Mouse (Mus musculus): ENCODE data around the gene Alyref. TPM values are rescaled to one million over a fixed set of nuclear protein-coding genes. Genes with fewer than 3 reads are reported as not detected.
"Not testable (repeated sequence)": the region's sequence is repeated elsewhere in the genome, so short reads cannot be mapped to it uniquely, and the experiment has no call there.

The Alyref gene
- polyA plus RNA-seq, 1 experiment from 2014 or later = 149 TPM

DNA sequence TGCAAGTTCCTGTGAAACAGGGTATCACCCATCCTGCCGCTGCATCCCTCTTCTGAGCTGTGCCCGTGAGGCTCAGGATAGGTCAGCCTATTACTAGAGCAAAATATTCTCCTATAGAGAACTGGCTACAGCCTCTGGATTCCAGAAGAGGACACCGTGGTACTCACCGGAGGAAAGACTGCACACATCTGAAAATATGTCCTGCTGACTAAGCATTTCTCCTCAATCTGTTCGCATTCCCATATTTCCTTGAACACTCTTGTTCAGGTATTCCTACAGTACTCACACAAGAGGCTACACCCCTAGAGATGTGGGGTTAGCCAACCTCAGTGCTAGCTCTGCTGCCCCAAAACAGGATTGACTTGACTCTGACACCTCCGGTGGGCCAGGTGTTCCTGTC is 29.8 kb downstream of the Alyref start:
- no peaks in the 10 kb centered on the region for H3K27me3 ChIP-seq (replicated peaks; ENCODE audit: insufficient read depth, low read length)
- ATAC-seq = no peak
- WGBS = 86% methylated on average over 6 of the region's 6 CpGs

DNA sequence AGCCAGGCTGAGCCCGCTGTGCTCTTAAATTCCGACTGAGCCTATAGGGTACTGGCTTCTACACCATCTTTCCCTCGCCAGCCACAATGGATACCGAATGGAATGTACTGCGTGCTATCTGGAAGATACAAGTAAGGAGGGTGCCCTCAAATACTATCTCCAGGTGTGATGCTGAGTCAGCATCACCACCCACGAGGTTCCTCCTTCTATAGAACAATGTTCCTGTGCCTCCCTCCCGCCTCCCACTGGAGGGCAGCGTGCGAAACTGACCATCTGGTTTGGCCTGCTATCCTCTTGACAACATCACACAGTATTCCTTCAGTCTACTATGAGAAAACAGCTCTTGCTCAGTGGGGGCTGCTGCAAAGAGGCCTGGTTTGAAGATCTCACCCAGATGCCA is 33.1 kb downstream of the Alyref start:
- DNase-seq (ENCODE audit: low spot score) = no peak
- 88% methylated on average over 9 of the region's 9 CpGs for WGBS

More for the DNA sequence above, 29.8 kb downstream of the Alyref start:
- no peak for DNase-seq (ENCODE audit: low spot score)
- Histone ChIP-seq H3K4me1 (ENCODE audit: insufficient read depth, low read depth, low read length) (0 out of 2 replicates have a peak, but pooled peaks cover 4% of the 10 kb centered on the region), H3K36me3 (ENCODE audit: insufficient read depth, low read length) (peaks cover 52% of the 10 kb centered on the region), H3K9ac (replicated peaks; ENCODE audit: low read depth) (no peak overlapping the region), H3K9me3 (ENCODE audit: low read length) (no peaks in the 10 kb centered on the region), H3K27ac (ENCODE audit: low read length) (no peak overlapping the region), H3K4me2 (replicated peaks; ENCODE audit: low read depth, low read length) (no peak overlapping the region), H3K4me3 (ENCODE audit: low read depth, low read length) (no peak overlapping the region)
- TF ChIP-seq EP300 (IDR thresholded peaks at IDR 0.05) (no peak), CTCF (IDR thresholded peaks at IDR 0.05) (no peak)

DNA sequence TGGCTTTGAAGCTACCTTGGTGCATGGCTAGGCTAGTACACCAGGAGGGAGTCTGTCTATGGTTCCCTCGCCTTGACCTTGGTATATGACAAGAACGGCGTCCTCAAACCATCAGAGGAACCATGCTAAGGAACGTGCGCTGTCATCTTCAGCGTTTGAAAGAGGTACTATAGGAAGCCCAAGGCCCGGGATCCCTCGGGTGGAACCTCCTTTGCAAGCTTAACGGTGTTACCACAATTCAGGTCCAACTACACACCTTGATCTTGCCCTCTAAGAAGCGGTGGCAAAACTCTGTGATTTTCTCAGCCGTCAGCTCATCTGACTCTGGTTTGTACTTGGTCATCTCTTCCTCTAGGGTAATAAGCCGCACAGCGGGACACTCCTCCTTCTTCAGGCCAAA is 35.2 kb downstream of the Alyref start:
- Histone ChIP-seq H3K4me1 (ENCODE audit: insufficient read depth, low read depth, low read length) (no peaks in the 10 kb centered on the region), H3K27ac (ENCODE audit: low read length) (no peak overlapping the region), H3K9ac (replicated peaks; ENCODE audit: low read depth) (no peak overlapping the region), H3K27me3 (replicated peaks; ENCODE audit: insufficient read depth, low read length) (no peaks in the 10 kb centered on the region), H3K4me2 (replicated peaks; ENCODE audit: low read depth, low read length) (no peak overlapping the region), H3K4me3 (ENCODE audit: low read depth, low read length) (no peak overlapping the region), H3K9me3 (ENCODE audit: low read length) (no peaks in the 10 kb centered on the region), H3K36me3 (ENCODE audit: insufficient read depth, low read length) (peaks cover 79% of the 10 kb centered on the region)
- 94% methylated on average over 13 of the region's 13 CpGs for WGBS
- ATAC-seq (no peak), DNase-seq (ENCODE audit: low spot score) (no peak)
- TF ChIP-seq EP300 (IDR thresholded peaks at IDR 0.05) (no peak), CTCF (IDR thresholded peaks at IDR 0.05) (no peak)

More for the DNA sequence above, 33.1 kb downstream of the Alyref start:
- H3K9ac ChIP-seq (replicated peaks; ENCODE audit: low read depth) = no peak overlapping the region
- no peak for TF ChIP-seq CTCF (IDR thresholded peaks at IDR 0.05)
- no peaks in the 10 kb centered on the region for H3K4me1 ChIP-seq (ENCODE audit: insufficient read depth, low read depth, low read length)
- no peaks in the 10 kb centered on the region for H3K9me3 ChIP-seq (ENCODE audit: low read length)
- no peak overlapping the region for H3K4me3 ChIP-seq (ENCODE audit: low read depth, low read length)
- H3K27me3 ChIP-seq (replicated peaks; ENCODE audit: insufficient read depth, low read length) = no peaks in the 10 kb centered on the region
- no peak overlapping the region for H3K4me2 ChIP-seq (replicated peaks; ENCODE audit: low read depth, low read length)
- no peak overlapping the region for H3K27ac ChIP-seq (ENCODE audit: low read length)
- peaks cover 79% of the 10 kb centered on the region for H3K36me3 ChIP-seq (ENCODE audit: insufficient read depth, low read length)
- no peak for ATAC-seq

DNA sequence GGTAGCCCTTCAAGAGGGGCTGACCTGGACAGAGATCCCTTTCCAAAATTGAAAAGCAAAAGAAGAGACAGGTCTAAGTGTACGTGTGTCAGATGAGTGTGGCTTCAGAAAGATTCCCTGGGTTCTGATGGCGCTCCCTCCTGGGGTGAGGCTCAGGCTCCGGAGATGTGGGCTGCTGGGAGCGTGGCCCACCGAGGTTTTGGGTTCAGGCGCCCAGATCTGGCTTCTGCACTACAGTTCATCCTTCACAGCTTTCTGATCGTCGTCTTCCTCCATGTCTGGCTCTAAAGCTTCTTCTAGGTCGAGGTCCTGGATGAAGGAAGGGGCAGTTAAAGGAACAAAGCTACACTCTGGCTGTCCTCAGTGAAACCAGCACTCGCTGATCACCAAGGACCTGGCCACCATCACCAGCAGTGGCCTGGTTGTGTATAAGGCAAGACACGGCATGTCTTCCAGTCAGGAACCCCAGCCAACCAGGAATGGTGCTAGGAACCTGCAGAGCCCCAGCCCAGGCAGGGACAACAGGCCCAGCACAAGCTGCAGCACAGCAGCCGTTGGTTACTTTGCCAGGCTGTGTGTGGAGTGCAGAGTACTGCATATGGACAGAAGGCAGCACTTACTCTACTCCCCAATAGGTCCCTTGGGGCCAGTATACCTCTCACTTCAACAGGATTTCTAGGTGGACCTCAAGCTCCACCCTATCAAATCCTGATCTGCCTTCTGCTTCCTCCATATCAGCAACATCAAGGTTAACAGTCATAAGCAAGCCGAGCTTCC is 37.0 kb downstream of the Alyref start:
- no peak for ATAC-seq
- Histone ChIP-seq H3K4me1 (ENCODE audit: insufficient read depth, low read depth, low read length) (no peaks in the 10 kb centered on the region), H3K36me3 (ENCODE audit: insufficient read depth, low read length) (peaks cover 64% of the 10 kb centered on the region), H3K4me2 (replicated peaks; ENCODE audit: low read depth, low read length) (no peak overlapping the region), H3K27ac (ENCODE audit: low read length) (no peak overlapping the region), H3K4me3 (ENCODE audit: low read depth, low read length) (no peak overlapping the region), H3K9me3 (ENCODE audit: low read length) (no peaks in the 10 kb centered on the region), H3K9ac (replicated peaks; ENCODE audit: low read depth) (no peak overlapping the region), H3K27me3 (replicated peaks; ENCODE audit: insufficient read depth, low read length) (no peaks in the 10 kb centered on the region)
- WGBS = 91% methylated on average over 13 of the region's 13 CpGs
- TF ChIP-seq CTCF (IDR thresholded peaks at IDR 0.05) = no peak
- DNase-seq (ENCODE audit: low spot score) = no peak

DNA sequence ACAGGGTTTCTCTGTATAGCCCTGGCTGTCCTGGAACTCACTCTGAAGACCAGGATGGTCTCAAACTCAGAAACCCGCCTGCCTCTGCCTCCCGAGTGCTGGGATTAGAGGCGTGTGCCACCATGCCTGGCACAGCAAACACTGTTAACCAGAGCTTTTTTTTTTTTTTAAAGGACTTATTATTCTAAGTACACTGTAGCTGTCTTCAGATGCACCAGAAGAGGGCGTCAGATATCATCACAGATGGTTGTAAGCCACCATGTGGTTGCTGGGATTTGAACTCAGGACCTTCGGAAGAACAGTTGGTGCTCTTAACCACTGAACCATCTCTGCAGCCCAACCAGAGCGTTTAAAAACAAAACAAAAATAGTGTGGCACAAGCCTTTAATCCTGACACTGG is 39.3 kb downstream of the Alyref start:
- H3K9ac ChIP-seq (replicated peaks; ENCODE audit: low read depth); H3K9me3 ChIP-seq (ENCODE audit: low read length); DNase-seq (ENCODE audit: low spot score); ATAC-seq; H3K27ac ChIP-seq (ENCODE audit: low read length); H3K4me3 ChIP-seq (ENCODE audit: low read depth, low read length); H3K4me1 ChIP-seq (ENCODE audit: insufficient read depth, low read depth, low read length); H3K4me2 ChIP-seq (replicated peaks; ENCODE audit: low read depth, low read length); H3K27me3 ChIP-seq (replicated peaks; ENCODE audit: insufficient read depth, low read length): not testable (repeated sequence)
- H3K36me3 ChIP-seq (ENCODE audit: insufficient read depth, low read length) = peaks cover 47% of the 10 kb centered on the region
- 88% methylated on average over 6 of the region's 6 CpGs for WGBS

DNA sequence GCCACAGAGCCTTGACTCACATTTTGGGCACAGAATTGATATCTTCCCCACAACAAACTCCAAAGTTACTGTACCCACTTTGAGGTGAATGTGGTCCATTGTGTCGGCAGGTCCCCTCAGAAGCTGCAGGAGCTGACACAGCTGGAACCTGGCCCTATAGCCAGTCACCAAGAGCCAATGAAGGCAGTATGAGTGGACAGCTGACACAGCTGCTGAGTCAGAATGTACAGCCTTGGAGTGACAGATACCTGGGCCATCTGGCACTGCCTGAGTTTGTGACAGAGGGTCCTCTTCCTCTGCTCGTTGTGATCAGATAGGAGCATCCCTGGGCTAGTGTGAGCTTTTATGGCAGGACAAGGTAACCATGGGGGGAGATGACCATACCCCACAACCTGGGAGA is 42.9 kb downstream of the Alyref start:
- H3K9ac ChIP-seq (replicated peaks; ENCODE audit: low read depth) = no peak overlapping the region
- H3K4me1 ChIP-seq (ENCODE audit: insufficient read depth, low read depth, low read length) = no peaks in the 10 kb centered on the region
- H3K36me3 ChIP-seq (ENCODE audit: insufficient read depth, low read length) = peaks cover 12% of the 10 kb centered on the region
- no peak; the same call in 1 of the 2 replicates for ATAC-seq
- H3K27ac ChIP-seq (ENCODE audit: low read length) = no peak overlapping the region
- no peaks in the 10 kb centered on the region for H3K27me3 ChIP-seq (replicated peaks; ENCODE audit: insufficient read depth, low read length)
- no peaks in the 10 kb centered on the region for H3K9me3 ChIP-seq (ENCODE audit: low read length)
- DNase-seq (ENCODE audit: low spot score) = no peak
- no peak overlapping the region for H3K4me2 ChIP-seq (replicated peaks; ENCODE audit: low read depth, low read length)
- no peak overlapping the region for H3K4me3 ChIP-seq (ENCODE audit: low read depth, low read length)
- WGBS = 66% methylated on average over 2 of the region's 2 CpGs
- TF ChIP-seq EP300 (IDR thresholded peaks at IDR 0.05) (no peak), CTCF (IDR thresholded peaks at IDR 0.05) (no peak)

All from lung, postnatal 0 days (tissue).